Mouse (Mus musculus) G1E (cell line): ENCODE measurements around the gene Gm364. TPM values are rescaled to one million over a fixed set of nuclear protein-coding genes. Genes with fewer than 3 reads are reported as not detected.
A peak's percentile ranks its signal among the peaks of the same experiment; 100 is the strongest.

Source experiments
- ATAC-seq: 2 replicates; pipeline ENCODE4 v1.8.0; 2016; ENCODE audit warnings: mild to moderate bottlenecking; ENCODE audit not compliant: insufficient number of reproducible peaks, poor library complexity, low FRiP score, severe bottlenecking; ENCODE audit errors: extremely low read depth
- DNase-seq: peaks from one replicate; pipeline ENCODE4 v3.0.0; 2012; ENCODE audit warnings: low spot score
- H3K27me3 ChIP-seq: 2 replicates; pipeline ENCODE4 v1.6.1; 2012; ENCODE audit warnings: mild to moderate bottlenecking, low read length, inconsistent platforms; ENCODE audit not compliant: insufficient read depth
- H3K36me3 ChIP-seq: replicated peaks from 2 replicates; pipeline ENCODE3; 2012; ENCODE audit warnings: mild to moderate bottlenecking, inconsistent platforms
- H3K4me1 ChIP-seq: 2 replicates; pipeline ENCODE4 v1.6.1; 2012; ENCODE audit warnings: low read depth, low read length, inconsistent platforms, mixed read lengths; ENCODE audit not compliant: insufficient read depth
- H3K4me3 ChIP-seq: 2 replicates; pipeline ENCODE4 v1.5.1; 2012; ENCODE audit warnings: low read depth, mild to moderate bottlenecking, inconsistent platforms, low read length, moderate library complexity, mixed read lengths
- H3K9me3 ChIP-seq: replicated peaks from 2 replicates; pipeline ENCODE4 v1.6.1; 2012; ENCODE audit warnings: inconsistent platforms
- CTCF ChIP-seq: IDR thresholded peaks from 2 replicates; pipeline ENCODE4 v1.5.1; 2012; ENCODE audit warnings: low read depth, low read length, inconsistent platforms, mixed read lengths
- GATA1 ChIP-seq: IDR thresholded peaks from 2 replicates; pipeline ENCODE4 v1.6.1; 2012; ENCODE audit warnings: borderline replicate concordance, low read length, inconsistent platforms, mixed read lengths
- GATA2 ChIP-seq: IDR thresholded peaks from 2 replicates; pipeline ENCODE4 v1.6.1; 2012; ENCODE audit warnings: low read depth, low read length, inconsistent platforms, borderline replicate concordance
- POLR2AphosphoS5 ChIP-seq: IDR thresholded peaks from 2 replicates; pipeline ENCODE4 v1.6.1; 2012; ENCODE audit warnings: low read depth, low read length, inconsistent platforms; ENCODE audit not compliant: insufficient replicate concordance
- TAL1 ChIP-seq: conservative IDR thresholded peaks from 2 replicates; pipeline ENCODE4 v1.6.1; 2012; ENCODE audit warnings: low read depth, low read length, inconsistent platforms, mixed read lengths
- polyA plus RNA-seq: library from polyadenylated mRNA; stranded (reverse); fragments of >175 nt; gene quantifications from 2 replicates; pipeline ENCODE4 v1.2.3, GENCODE M21; 2012
- total RNA-seq, 2 experiments: library from RNA; stranded (forward) in 1 of 2; stranded (reverse) in 1 of 2; fragments of 200-1000 nt in 1 of 2; fragments of >200 nt in 1 of 2; fragmentation: Nextera tagmentation in 1 of 2; gene quantifications; 2 replicates each; pipeline ENCODE4 v1.2.3; 2014 to 2017

Gene Gm364
- total RNA-seq (2014; fragmentation: Nextera tagmentation) (not detected in 2 replicates), total RNA-seq (2017) (not detected in 2 replicates), polyA plus RNA-seq (not detected in 2 replicates)

- H3K27me3 ChIP-seq: peaks cover 5% of the 10 kb centered on the region; the same call in 1 of the 2 replicates
- TF ChIP-seq GATA2 (no peak), POLR2AphosphoS5 (no peak), CTCF (no peak)
- DNase-seq (no peak), ATAC-seq (no peak)
- H3K36me3 ChIP-seq: no peaks in the 10 kb centered on the region
- H3K9me3 ChIP-seq: no peaks in the 10 kb centered on the region
- no peaks in the 10 kb centered on the region for H3K4me1 ChIP-seq
- H3K4me3 ChIP-seq: no peak within 1 kb of the TSS
These were observed at the start of gene Gm364 for GRCm38 (mm10) chrX:57408769-57409168. Gene Gm364 (plus strand): TSS chrX:57409154.

GRCm38 (mm10) chrX:57359316-57359715 is 49.6 kb upstream of the Gm364 start:
- no peak for TF ChIP-seq GATA2
- no peak for TF ChIP-seq GATA1
- TF ChIP-seq TAL1: no peak
- TF ChIP-seq POLR2AphosphoS5: no peak
- TF ChIP-seq CTCF: no peak
- no peak for ATAC-seq
- no peaks in the 10 kb centered on the region for H3K36me3 ChIP-seq
- no peak overlapping the region for H3K4me3 ChIP-seq
- no peaks in the 10 kb centered on the region for H3K27me3 ChIP-seq
- peaks cover 10% of the 10 kb centered on the region for H3K4me1 ChIP-seq
- no peaks in the 10 kb centered on the region for H3K9me3 ChIP-seq
- no peak for DNase-seq

GRCm38 (mm10) chrX:57364891-57365569 is 43.9 kb upstream of the Gm364 start:
- Histone ChIP-seq H3K4me1 (peaks cover 23% of the 10 kb centered on the region), H3K9me3 (no peaks in the 10 kb centered on the region), H3K27me3 (no peaks in the 10 kb centered on the region), H3K4me3 (no peak overlapping the region), H3K36me3 (no peaks in the 10 kb centered on the region)
- ATAC-seq: peak; percentile 93
- no peak for TF ChIP-seq POLR2AphosphoS5
- TF ChIP-seq TAL1: peak; percentile 74
- no peak for TF ChIP-seq CTCF
- DNase-seq: peak; percentile 37

- ATAC-seq: no peak
- Histone ChIP-seq H3K9me3 (no peaks in the 10 kb centered on the region), H3K36me3 (peaks cover 25% of the 10 kb centered on the region), H3K4me3 (no peak overlapping the region), H3K27me3 (no peaks in the 10 kb centered on the region), H3K4me1 (peaks cover 16% of the 10 kb centered on the region; the same call in 1 of the 2 replicates)
- DNase-seq: no peak
- no peak for TF ChIP-seq TAL1
- TF ChIP-seq CTCF: no peak
- TF ChIP-seq GATA2: no peak
- TF ChIP-seq GATA1: no peak
- no peak for TF ChIP-seq POLR2AphosphoS5
These were observed 36.0 kb upstream of the Gm364 start for GRCm38 (mm10) chrX:57372965-57373364.

- TF ChIP-seq POLR2AphosphoS5: no peak
- TF ChIP-seq TAL1: peak; percentile 50
- no peak overlapping the region for H3K4me3 ChIP-seq
- no peaks in the 10 kb centered on the region for H3K27me3 ChIP-seq
- DNase-seq (peak; percentile 4), ATAC-seq (peak; percentile 89)
- H3K36me3 ChIP-seq: peaks cover 29% of the 10 kb centered on the region
- peaks cover 16% of the 10 kb centered on the region; the same call in 1 of the 2 replicates for H3K4me1 ChIP-seq
- H3K9me3 ChIP-seq: no peaks in the 10 kb centered on the region
These were observed 35.4 kb upstream of the Gm364 start for GRCm38 (mm10) chrX:57373543-57373942.

GRCm38 (mm10) chrX:57374029-57374428 is 34.9 kb upstream of the Gm364 start:
- TF ChIP-seq GATA2 (no peak), TAL1 (no peak), POLR2AphosphoS5 (no peak), GATA1 (no peak), CTCF (no peak)
- peaks cover 16% of the 10 kb centered on the region; the same call in 1 of the 2 replicates for H3K4me1 ChIP-seq
- no peak for ATAC-seq

More at GRCm38 (mm10) chrX:57374029-57374428, 34.9 kb upstream of the Gm364 start:
- no peak for DNase-seq
- Histone ChIP-seq H3K27me3 (no peaks in the 10 kb centered on the region), H3K36me3 (peaks cover 33% of the 10 kb centered on the region), H3K4me3 (no peak overlapping the region), H3K9me3 (no peaks in the 10 kb centered on the region)
